Mouse (Mus musculus) C2C12 (cell line): ENCODE measurements around the gene Nme1.

Experiments used
- CEBPB ChIP-seq: IDR thresholded peaks from one replicate; pipeline ENCODE4 v1.6.1; 2011; ENCODE audit warnings: low read depth, mild to moderate bottlenecking, control low read depth, moderate library complexity
- CTCF ChIP-seq: IDR thresholded peaks from one replicate; pipeline ENCODE4 v1.5.1; 2011; ENCODE audit not compliant: control insufficient read depth, insufficient read depth, insufficient read length
- FOSL1 ChIP-seq: IDR thresholded peaks from one replicate; pipeline ENCODE4 v1.8.0; 2011; ENCODE audit warnings: mild to moderate bottlenecking, low read length; ENCODE audit not compliant: poor library complexity, insufficient read depth, severe bottlenecking
- MAX ChIP-seq: IDR thresholded peaks from one replicate; pipeline ENCODE4 v1.6.1; 2011; ENCODE audit warnings: mild to moderate bottlenecking, control low read depth
- MYOD1 ChIP-seq: IDR thresholded peaks from one replicate; pipeline ENCODE4 v1.6.1; 2011; ENCODE audit warnings: low read depth; ENCODE audit not compliant: control insufficient read depth, insufficient read length
- USF1 ChIP-seq: IDR thresholded peaks from one replicate; pipeline ENCODE4 v1.6.1; 2011; ENCODE audit warnings: low read depth, mild to moderate bottlenecking, control low read depth, moderate library complexity

- TF ChIP-seq FOSL1 = no peak
- no peak for TF ChIP-seq MAX
- TF ChIP-seq CTCF = no peak
- no peak for TF ChIP-seq CEBPB
- no peak for TF ChIP-seq MYOD1
- no peak for TF ChIP-seq USF1
Measured at GRCm38 (mm10) chr11:93956159-93956558, 12.2 kb downstream of the Nme1 start, which contains the start of gene Nme2.
